Mouse (Mus musculus) embryo, embryonic 10 days (tissue): ENCODE measurements around the gene Actl7b.
A peak's percentile ranks its signal among the peaks of the same experiment; 100 is the strongest.

ENCODE experiments used
- DNase-seq: peaks from one replicate; pipeline ENCODE4 v3.0.0-alpha.2; 2015; ENCODE audit warnings: low spot score

Gene Actl7b

GRCm38 (mm10) chr4:56741041-56741493, at the start of gene Actl7b:
Gene Actl7b, minus strand, starts transcription at chr4:56741443.
- no peak for DNase-seq

DNA sequence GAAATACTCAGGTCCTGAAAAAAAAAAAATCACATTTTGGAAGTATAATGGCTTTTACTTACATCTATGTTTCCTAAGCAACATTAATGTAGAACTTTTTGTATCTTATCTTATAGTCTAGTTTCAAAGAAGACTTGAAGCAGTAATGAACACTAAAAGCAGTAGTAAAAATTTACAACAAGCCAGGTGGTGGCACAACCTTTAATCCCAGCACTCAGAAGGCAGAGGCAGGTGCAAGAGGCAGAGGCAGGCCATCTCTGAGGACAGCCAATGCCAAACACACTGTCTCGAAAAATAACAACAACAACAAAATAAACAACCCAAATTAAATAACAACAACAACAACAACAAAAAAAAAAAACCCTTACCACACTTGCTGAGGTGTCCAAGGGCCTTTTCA, 29.8 kb upstream of the Actl7b start:
- no peak for DNase-seq

DNA sequence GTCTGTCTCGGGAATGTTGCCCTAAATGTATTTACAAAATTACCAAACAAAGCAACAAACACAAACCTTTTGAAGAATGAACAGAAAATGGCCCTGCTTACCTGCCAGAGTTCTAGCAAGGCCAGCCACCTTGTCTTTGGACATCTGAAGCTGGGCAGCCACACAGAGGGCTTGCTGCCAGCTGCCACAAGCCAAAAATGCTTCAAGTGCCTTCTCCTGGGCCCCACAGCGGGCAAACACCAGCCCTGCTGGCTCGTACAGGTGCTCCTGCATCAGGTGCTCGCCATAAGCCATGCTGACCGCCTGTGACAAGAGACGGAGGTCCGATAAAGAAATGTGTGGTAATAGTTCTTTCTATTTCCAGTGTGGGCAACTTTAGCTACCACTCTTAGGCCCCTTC, 27.7 kb upstream of the Actl7b start:
- DNase-seq = no peak

DNA sequence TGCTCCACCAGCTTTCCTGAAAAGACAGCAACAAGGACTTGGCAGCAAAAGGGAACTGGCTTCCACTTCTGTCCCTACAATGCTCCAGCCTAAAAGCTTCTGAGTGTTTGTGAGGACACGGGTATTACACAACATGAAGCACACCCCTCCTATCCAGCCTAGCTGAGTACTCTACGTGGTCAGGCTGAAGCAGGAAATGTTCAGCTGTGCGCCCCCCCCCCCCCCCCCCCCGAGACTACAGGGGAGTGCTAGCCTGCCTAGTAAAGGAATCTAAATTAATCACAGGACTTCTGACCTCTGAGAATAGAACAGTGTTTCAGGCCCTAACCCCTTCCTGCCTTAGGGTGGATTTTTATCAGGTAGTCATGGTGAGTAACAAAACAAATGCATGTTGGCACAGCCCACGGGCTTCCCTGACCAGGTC, 26.6 kb upstream of the Actl7b start:
- DNase-seq = no peak

- no peak for DNase-seq
Observed at GRCm38 (mm10) chr4:56757693-56758092, 16.4 kb upstream of the Actl7b start.

DNA sequence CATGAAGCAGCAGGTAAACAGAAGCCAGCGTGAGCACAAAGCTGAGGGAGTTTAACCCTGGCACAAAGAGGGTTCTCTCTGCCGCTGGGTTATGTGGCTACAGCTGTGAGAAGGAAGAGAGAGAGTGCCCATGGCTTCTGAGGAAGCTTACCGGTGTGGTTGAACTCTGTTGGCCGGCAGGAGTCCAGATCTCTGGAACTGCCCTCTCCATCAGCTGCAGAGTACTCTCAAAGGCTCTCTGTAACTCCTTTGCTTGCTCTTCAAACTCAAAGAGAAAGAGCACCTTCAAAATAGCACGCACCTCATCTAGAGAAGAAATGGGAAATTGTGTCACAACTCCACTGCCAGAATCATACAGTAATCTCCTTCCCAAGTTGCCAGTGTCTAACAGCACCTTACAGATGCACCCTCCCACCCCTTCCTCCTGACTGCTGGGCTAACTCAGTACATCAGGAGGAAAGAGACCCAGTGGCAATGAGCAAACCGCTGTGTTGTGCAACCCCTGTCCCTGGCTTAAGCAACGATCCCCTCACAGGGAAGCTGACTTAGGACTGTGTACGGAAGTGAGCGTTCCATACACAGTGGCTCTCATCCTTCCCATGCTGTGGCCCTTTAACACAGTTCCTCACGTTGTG, 15.8 kb upstream of the Actl7b start:
- DNase-seq = no peak

DNA sequence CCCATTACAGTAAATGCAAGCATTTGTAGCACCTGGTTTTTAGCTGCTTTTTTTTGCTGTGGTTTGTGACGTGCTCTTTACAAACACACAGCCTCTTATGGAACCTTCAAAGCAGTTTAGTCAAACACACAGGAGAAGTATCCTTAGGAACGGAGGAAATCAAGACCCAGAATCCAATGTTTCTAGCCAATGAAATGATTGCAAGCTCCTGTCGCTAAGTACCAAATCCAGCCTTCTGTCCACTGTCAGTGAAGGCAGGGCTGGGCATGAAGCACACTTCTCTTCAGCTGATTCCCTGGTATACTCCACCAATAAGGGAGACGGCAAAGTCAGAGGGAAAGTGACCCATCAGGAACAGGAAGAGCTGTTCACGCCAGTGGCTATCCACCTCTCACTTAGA, 14.8 kb upstream of the Actl7b start:
- no peak for DNase-seq

DNA sequence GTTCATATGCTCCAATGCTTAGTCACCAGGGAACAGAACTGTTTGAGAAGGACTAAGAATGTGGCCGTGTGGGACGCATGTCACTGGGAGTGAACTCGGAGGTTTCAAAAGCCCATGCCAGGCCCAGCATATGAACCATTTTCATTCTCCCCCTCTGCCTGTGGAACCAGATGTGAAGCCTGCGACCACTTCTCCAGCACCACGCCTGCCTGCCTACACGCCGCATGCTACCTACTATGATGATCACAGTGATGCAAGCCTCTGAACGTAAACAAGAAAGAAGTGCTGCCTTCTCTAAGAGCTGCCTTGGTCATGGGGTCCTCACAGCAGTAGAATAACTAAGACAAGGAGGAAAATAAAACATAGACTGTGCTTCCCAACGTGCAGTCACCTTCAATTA, 6.2 kb upstream of the Actl7b start:
- DNase-seq = no peak

- DNase-seq = no peak
Observed at GRCm38 (mm10) chr4:56746345-56746744, 5.1 kb upstream of the Actl7b start.

DNA sequence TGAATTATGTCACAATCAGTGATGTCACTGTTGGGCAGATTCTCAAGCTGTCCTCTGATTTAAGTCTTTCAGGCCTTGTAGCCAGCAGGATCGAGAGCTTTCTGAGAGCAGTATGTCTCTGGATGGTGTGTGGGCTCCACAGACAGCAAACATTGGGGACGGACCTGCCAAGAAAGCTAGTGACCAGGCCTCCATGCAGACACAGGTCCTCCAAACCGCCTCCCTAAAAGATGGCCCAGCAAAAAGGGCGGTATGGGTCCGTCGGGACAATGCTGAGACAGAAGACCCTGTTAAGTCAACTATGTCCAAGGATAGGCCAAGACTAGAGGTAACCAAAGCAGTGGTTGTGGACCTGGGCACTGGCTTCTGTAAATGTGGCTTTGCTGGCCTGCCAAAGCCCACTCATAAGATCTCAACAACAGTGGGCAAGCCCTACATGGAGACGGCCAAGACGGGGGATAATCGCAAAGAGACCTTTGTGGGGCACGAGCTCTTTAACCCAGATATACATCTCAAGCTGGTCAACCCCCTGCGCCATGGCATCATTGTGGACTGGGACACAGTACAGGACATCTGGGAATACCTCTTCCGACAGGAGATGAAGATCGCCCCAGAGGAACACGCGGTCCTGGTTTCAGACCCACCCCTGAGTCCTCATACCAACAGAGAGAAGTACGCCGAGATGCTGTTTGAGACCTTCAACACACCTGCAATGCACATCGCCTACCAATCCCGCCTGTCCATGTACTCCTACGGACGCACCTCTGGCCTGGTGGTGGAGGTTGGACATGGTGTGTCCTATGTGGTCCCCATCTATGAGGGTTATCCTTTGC, 2.3 kb upstream of the Actl7b start, which contains the start of gene Actl7a:
Actl7a (plus strand) TSS at position 51 of the 833 bp plus-strand sequence.
- no peak for DNase-seq

- no peak for DNase-seq
Observed at GRCm38 (mm10) chr4:56742698-56743097, 1.5 kb upstream of the Actl7b start.

GRCm38 (mm10) chr4:56740611-56741010, 632 bp downstream of the Actl7b start:
- no peak for DNase-seq

GRCm38 (mm10) chr4:56740020-56740485, 1.2 kb downstream of the Actl7b start, which contains the start of gene Gm26657:
Gene Gm26657, plus strand, starts transcription at chr4:56740070.
- DNase-seq = no peak

- DNase-seq = peak; percentile 43
Observed at GRCm38 (mm10) chr4:56725839-56726238, 15.4 kb downstream of the Actl7b start.

GRCm38 (mm10) chr4:56723237-56723636, 18.0 kb downstream of the Actl7b start:
- no peak for DNase-seq

- DNase-seq = no peak
Observed at GRCm38 (mm10) chr4:56722346-56722745, 18.9 kb downstream of the Actl7b start.

GRCm38 (mm10) chr4:56721469-56721868, 19.8 kb downstream of the Actl7b start:
- peak; percentile 59 for DNase-seq

GRCm38 (mm10) chr4:56720403-56720802, 20.8 kb downstream of the Actl7b start:
- DNase-seq = no peak

DNA sequence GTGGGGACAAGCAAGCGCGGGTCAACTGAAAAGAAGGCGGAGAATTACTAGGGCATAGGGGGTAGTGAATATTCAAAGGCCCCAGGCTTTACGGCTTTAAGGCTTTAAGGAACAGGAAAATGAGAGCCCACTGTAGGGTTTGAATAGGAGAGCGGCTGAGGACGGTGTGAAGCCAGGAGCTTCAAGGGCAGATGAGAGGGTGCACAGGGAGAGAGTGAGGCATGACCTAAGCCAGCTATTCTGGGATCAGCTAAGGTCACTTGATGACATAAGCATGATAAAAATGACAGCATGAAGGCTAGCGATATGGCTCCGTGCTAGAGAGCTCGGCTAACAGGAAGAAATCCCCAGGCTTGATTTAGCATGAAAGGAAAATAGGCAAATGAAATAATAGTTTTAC, 21.8 kb downstream of the Actl7b start:
- DNase-seq = no peak

- DNase-seq = no peak
Observed at GRCm38 (mm10) chr4:56718573-56719442, 22.4 kb downstream of the Actl7b start.

GRCm38 (mm10) chr4:56717932-56718331, 23.3 kb downstream of the Actl7b start:
- no peak for DNase-seq

DNA sequence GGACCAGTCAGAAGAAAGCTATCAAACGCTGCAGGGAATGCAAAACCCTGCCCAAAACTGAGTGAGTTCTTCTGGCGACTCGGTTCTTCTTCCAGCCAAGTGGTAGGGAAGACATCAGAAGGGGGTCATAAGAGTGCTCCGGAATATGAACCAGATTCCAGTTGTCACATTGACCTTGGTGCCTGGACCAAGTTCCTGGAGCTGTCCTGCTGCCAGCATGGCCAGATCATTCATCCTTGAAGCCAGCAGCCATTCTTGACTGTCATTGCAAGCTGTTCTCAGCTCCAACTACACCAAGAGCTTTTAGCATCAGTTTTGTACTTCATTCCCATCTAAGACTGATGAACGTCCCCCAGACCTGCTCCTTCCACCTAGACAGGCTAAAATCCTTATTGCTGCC, 24.4 kb downstream of the Actl7b start:
- DNase-seq = no peak
